9 mouse cellular contexts compared by ENCODE assay signal in genomic region chr10:52418931-52419330, GRCm38 (mm10). TPM values are rescaled to one million over a fixed set of nuclear protein-coding genes. Genes with fewer than 3 reads are reported as not detected.
A peak's percentile ranks its signal among the peaks of the same experiment; 100 is the strongest.
DNase-seq lines count a peak whose midpoint lies in the region; ATAC-seq and TF ChIP-seq lines count a peak whose summit lies in the region.
"Had no signal": no experiment of that assay in that cellular context is flagged by ENCODE, and none has a peak within 500 bp of the region (broad histone marks: within the 10 kb centered on the region; RNA-seq: fewer than 3 reads in every experiment).

No protein-coding gene starts in this region.

- H3K4me2 ChIP-seq in kidney, postnatal 0 days (ENCODE audit: low read length) = peak overlapping the region; percentile 72
- peak overlapping the region; percentile 73 for H3K4me2 ChIP-seq in hindbrain, postnatal 0 days (ENCODE audit: low read depth, low read length)
- H3K4me2 ChIP-seq in midbrain, postnatal 0 days (ENCODE audit: low read depth, low read length, poor library complexity, severe bottlenecking) = peak overlapping the region; percentile 73

- H3K9ac ChIP-seq in kidney, postnatal 0 days (ENCODE audit: low read depth, low read length) = peak overlapping the region; percentile 92
- peak overlapping the region; percentile 89 for H3K9ac ChIP-seq in hindbrain, postnatal 0 days (replicated peaks; ENCODE audit: low read length)
- H3K9ac ChIP-seq in midbrain, postnatal 0 days (replicated peaks; ENCODE audit: low read length, poor library complexity, severe bottlenecking) = peak overlapping the region; percentile 84

- H3K4me3 ChIP-seq in kidney, postnatal 0 days (replicated peaks; ENCODE audit: low read depth, low read length) = peak overlapping the region; percentile 92
- H3K4me3 ChIP-seq in cortical plate, adult 2 months (ENCODE audit: insufficient read depth, low read length) = peak overlapping the region; percentile 90
- peak overlapping the region; percentile 72 for H3K4me3 ChIP-seq in hindbrain, postnatal 0 days (ENCODE audit: low read length)
- H3K4me3 ChIP-seq in midbrain, postnatal 0 days (ENCODE audit: low read depth, low read length) = peak overlapping the region; percentile 97

- H3K4me1 ChIP-seq in kidney, postnatal 0 days (replicated peaks; ENCODE audit: insufficient read depth, low read length) = no peaks in the 10 kb centered on the region; the same call in 1 of the 2 replicates
- H3K4me1 ChIP-seq in cortical plate, adult 2 months (ENCODE audit: control insufficient read depth, insufficient read depth, low read length) = peaks cover 9% of the 10 kb centered on the region
- 0 out of 2 replicates have a peak, but pooled peaks cover 10% of the 10 kb centered on the region for H3K4me1 ChIP-seq in hindbrain, postnatal 0 days (ENCODE audit: insufficient read depth, low read length)
- H3K4me1 ChIP-seq in midbrain, postnatal 0 days (ENCODE audit: insufficient read depth, low read length) = peaks cover 10% of the 10 kb centered on the region; the same call in 1 of the 2 replicates

- TF ChIP-seq POLR2A in cortical plate, adult 2 months (IDR thresholded peaks at IDR 0.05; ENCODE audit: extremely low read depth, insufficient read depth, low read length) = no peak

- H3K9me3 ChIP-seq in kidney, postnatal 0 days (replicated peaks; ENCODE audit: low read length) = no peaks in the 10 kb centered on the region
- H3K9me3 ChIP-seq in hindbrain, postnatal 0 days (ENCODE audit: low read length) = no peaks in the 10 kb centered on the region
- H3K9me3 ChIP-seq in midbrain, postnatal 0 days (ENCODE audit: low read length) = no peaks in the 10 kb centered on the region

- no peak for TF ChIP-seq CTCF in kidney, postnatal 0 days (IDR thresholded peaks at IDR 0.05; ENCODE audit: low read depth)
- TF ChIP-seq CTCF in cortical plate, adult 2 months (IDR thresholded peaks at IDR 0.05; ENCODE audit: extremely low read depth, insufficient read depth, low read length) = no peak
- TF ChIP-seq CTCF in hindbrain, postnatal 0 days (IDR thresholded peaks at IDR 0.05; ENCODE audit: low read depth) = no peak
- no peak for TF ChIP-seq CTCF in midbrain, postnatal 0 days (IDR thresholded peaks at IDR 0.05)

- no peaks in the 10 kb centered on the region for H3K27me3 ChIP-seq in kidney, postnatal 0 days (ENCODE audit: insufficient read depth, low read length)
- no peaks in the 10 kb centered on the region for H3K27me3 ChIP-seq in hindbrain, postnatal 0 days (ENCODE audit: insufficient read depth, low read length)
- H3K27me3 ChIP-seq in midbrain, postnatal 0 days (ENCODE audit: insufficient read depth, low read length) = no peaks in the 10 kb centered on the region

- no peak for ATAC-seq in kidney, postnatal 0 days (replicated peaks; ENCODE audit: low FRiP score, low read depth)
- no peak for ATAC-seq in hindbrain, postnatal 0 days
- ATAC-seq in midbrain, postnatal 0 days (ENCODE audit: low FRiP score) = no peak

- peak overlapping the region; percentile 93; the same call in 1 of the 2 replicates for H3K27ac ChIP-seq in kidney, postnatal 0 days
- H3K27ac ChIP-seq in cortical plate, adult 2 months (ENCODE audit: insufficient read depth, low read length) = no peak overlapping the region
- H3K27ac ChIP-seq in hindbrain, postnatal 0 days = peak overlapping the region; percentile 97; the same call in 1 of the 2 replicates
- H3K27ac ChIP-seq in midbrain, postnatal 0 days (ENCODE audit: low read depth, low read length) = no peak overlapping the region

- WGBS in kidney, postnatal 0 days = 34% methylated on average over 5 of the region's 5 CpGs
- 68% methylated on average over 5 of the region's 5 CpGs for WGBS in hindbrain, postnatal 0 days
- WGBS in midbrain, postnatal 0 days = 68% methylated on average over 5 of the region's 5 CpGs

- no peak for DNase-seq in kidney, postnatal 0 days (ENCODE audit: low spot score)
- DNase-seq in kidney, postnatal 4 days = no peak
- no peak for DNase-seq in hindbrain, postnatal 0 days (ENCODE audit: low spot score)
- DNase-seq in midbrain, postnatal 0 days (ENCODE audit: low spot score) = no peak
- no peak for DNase-seq in adrenal gland, postnatal 14 days
- no peak for DNase-seq in adrenal gland, postnatal 25 days
- DNase-seq in embryo, embryonic 9.5 days (ENCODE audit: extremely low spot score) = no peak

- H3K36me3 ChIP-seq in kidney, postnatal 0 days (ENCODE audit: insufficient read depth, low read length) = no peaks in the 10 kb centered on the region
- H3K36me3 ChIP-seq in hindbrain, postnatal 0 days (ENCODE audit: insufficient read depth, low read length) = no peaks in the 10 kb centered on the region
- H3K36me3 ChIP-seq in midbrain, postnatal 0 days (ENCODE audit: insufficient read depth, low read length) = no peaks in the 10 kb centered on the region

RNA-seq across cellular contexts. Expression of gene Nus1, which starts 1.6 kb away (rescaled TPM):
- polyA plus RNA-seq in kidney, postnatal 0 days (2015; fragmentation: Nextera tagmentation; extraction: Ambion mirVana) = 24.0 and 24.1 TPM in 2 replicates
- 32.3 and 32.5 TPM in 2 replicates for polyA plus RNA-seq in cortical plate, adult 2 months (2012; rRNA removed)
- 14.7 and 16.7 TPM in 2 replicates for total RNA-seq in hindbrain, postnatal 0 days (2014; rRNA removed)
- polyA plus RNA-seq in hindbrain, postnatal 0 days (2015; fragmentation: Nextera tagmentation; extraction: Ambion mirVana) = 19.3 and 20.1 TPM in 2 replicates
- 24.5 and 30.7 TPM in 2 replicates for total RNA-seq in midbrain, postnatal 0 days (2014; rRNA removed)
- 18.4 and 21.3 TPM in 2 replicates for polyA plus RNA-seq in midbrain, postnatal 0 days (2015; fragmentation: Nextera tagmentation; extraction: Ambion mirVana)
- total RNA-seq in adrenal gland, postnatal 14 days (2021) = 46.4 and 51.4 TPM in 2 replicates
- total RNA-seq in adrenal gland, postnatal 25 days (2021) = 48.7 and 53.9 TPM in 2 replicates

RNA-seq across cellular contexts. Expression of gene Nepn, which starts 30.2 kb away (rescaled TPM):
- polyA plus RNA-seq in kidney, postnatal 0 days (2015; fragmentation: Nextera tagmentation; extraction: Ambion mirVana) = 2.1 and 2.4 TPM in 2 replicates
- polyA plus RNA-seq in cortical plate, adult 2 months (2012; rRNA removed) = 0.08 TPM in 1 of 2 replicates, not detected in the other
- total RNA-seq in hindbrain, postnatal 0 days (2014; rRNA removed) = not detected in 2 replicates
- not detected in 2 replicates for polyA plus RNA-seq in hindbrain, postnatal 0 days (2015; fragmentation: Nextera tagmentation; extraction: Ambion mirVana)
- not detected in 2 replicates for total RNA-seq in midbrain, postnatal 0 days (2014; rRNA removed)
- polyA plus RNA-seq in midbrain, postnatal 0 days (2015; fragmentation: Nextera tagmentation; extraction: Ambion mirVana) = not detected in 2 replicates
- total RNA-seq in adrenal gland, postnatal 14 days (2021) = 0.22 and 0.26 TPM in 2 replicates
- total RNA-seq in adrenal gland, postnatal 25 days (2021) = 0.15 TPM in 1 of 2 replicates, not detected in the other
- total RNA-seq: left cerebral cortex, adult 18-20 months had no signal

RNA-seq across cellular contexts. Expression of gene Gopc, which starts 37.0 kb away (rescaled TPM):
- 18.5 and 18.8 TPM in 2 replicates for polyA plus RNA-seq in kidney, postnatal 0 days (2015; fragmentation: Nextera tagmentation; extraction: Ambion mirVana)
- 22.8 and 23.8 TPM in 2 replicates for polyA plus RNA-seq in cortical plate, adult 2 months (2012; rRNA removed)
- 14.8 and 16.4 TPM in 2 replicates for total RNA-seq in hindbrain, postnatal 0 days (2014; rRNA removed)
- polyA plus RNA-seq in hindbrain, postnatal 0 days (2015; fragmentation: Nextera tagmentation; extraction: Ambion mirVana) = 24.7 and 24.9 TPM in 2 replicates
- 18.0 and 20.2 TPM in 2 replicates for total RNA-seq in midbrain, postnatal 0 days (2014; rRNA removed)
- 21.8 and 23.1 TPM in 2 replicates for polyA plus RNA-seq in midbrain, postnatal 0 days (2015; fragmentation: Nextera tagmentation; extraction: Ambion mirVana)
- 23.9 and 26.1 TPM in 2 replicates for total RNA-seq in adrenal gland, postnatal 14 days (2021)
- total RNA-seq in adrenal gland, postnatal 25 days (2021) = 29.7 and 31.2 TPM in 2 replicates

Comparison
In these comparisons a context has a peak if more than half of its experiments do, and no peak if none do; other contexts are left out.
1. H3K27ac ChIP-seq: peak in kidney, postnatal 0 days (single experiment) and hindbrain, postnatal 0 days (single experiment); none in cortical plate, adult 2 months (single experiment) and midbrain, postnatal 0 days (single experiment).
2. Peak in every context shown above with its lines, with median percentiles within 50 percentile points of each other: H3K4me2 ChIP-seq, H3K4me3 ChIP-seq and H3K9ac ChIP-seq.